Mouse (Mus musculus) stomach, embryonic 15.5 days (tissue): ENCODE measurements at regions not wholly inside any gene's neighbourhood (a gene's known extent, or its start where the extent isn't known, plus 50 kb on each side); places are given as distances from the start of the nearest gene placed in this dataset.

ENCODE experiments used
- ATAC-seq: fragments of 200-750 bp; cut with Nextera tagmentation; 2 replicates; pipeline ENCODE4 v1.8.0; 2017; ENCODE audit warnings: low read depth, moderate number of reproducible peaks, moderate TSS enrichment; ENCODE audit not compliant: insufficient read depth, low FRiP score
- H3K27ac ChIP-seq: fragments of 300-500 bp; sonication (generic); 2 replicates; pipeline ENCODE4 v1.5.1; 2015; ENCODE audit warnings: mild to moderate bottlenecking, inconsistent platforms
- H3K27me3 ChIP-seq: fragments of 300-500 bp; sonication (generic); replicated peaks from 2 replicates; pipeline ENCODE4 v1.6.1; 2015; ENCODE audit warnings: inconsistent platforms
- H3K36me3 ChIP-seq: fragments of 300-500 bp; sonication (generic); 2 replicates; pipeline ENCODE4 v1.6.1; 2015; ENCODE audit warnings: inconsistent platforms
- H3K4me1 ChIP-seq: fragments of 300-500 bp; sonication (generic); 2 replicates; pipeline ENCODE4 v1.6.1; 2015; ENCODE audit warnings: inconsistent platforms
- H3K4me2 ChIP-seq: fragments of 300-500 bp; sonication (generic); 2 replicates; pipeline ENCODE4 v1.6.1; 2015; ENCODE audit warnings: mild to moderate bottlenecking, inconsistent platforms
- H3K4me3 ChIP-seq: fragments of 300-500 bp; sonication (generic); replicated peaks from 2 replicates; pipeline ENCODE4 v1.5.1; 2015; ENCODE audit warnings: inconsistent platforms
- H3K9ac ChIP-seq: fragments of 300-500 bp; sonication (generic); 2 replicates; pipeline ENCODE4 v1.6.1; 2015; ENCODE audit warnings: inconsistent platforms
- H3K9me3 ChIP-seq: fragments of 300-500 bp; sonication (generic); 2 replicates; pipeline ENCODE4 v1.6.1; 2016; ENCODE audit warnings: inconsistent platforms
- WGBS: fragments of 180-500 bp; shearing (Covaris S2); methylation state at CpG from one replicate; pipeline ENCODE4 v1.1.7; 2015; 5-methylcytosine and 5-hydroxymethylcytosine counted together

GRCm38 (mm10) chr13:83041506-83041905, 462.3 kb upstream of the Mef2c start:
- Histone ChIP-seq H3K4me2 (no peak overlapping the region), H3K27ac (no peak overlapping the region), H3K9ac (no peak overlapping the region), H3K36me3 (no peaks in the 10 kb centered on the region), H3K27me3 (no peaks in the 10 kb centered on the region), H3K4me3 (no peak overlapping the region), H3K9me3 (no peaks in the 10 kb centered on the region), H3K4me1 (no peaks in the 10 kb centered on the region)
- ATAC-seq, result no peak
- WGBS, result 64% methylated on average over 1 of the region's 1 CpGs

- 81% methylated on average over 6 of the region's 6 CpGs for WGBS
- Histone ChIP-seq H3K9ac (no peak overlapping the region), H3K4me1 (no peaks in the 10 kb centered on the region), H3K27me3 (no peaks in the 10 kb centered on the region), H3K27ac (no peak overlapping the region), H3K36me3 (no peaks in the 10 kb centered on the region), H3K4me2 (no peak overlapping the region), H3K9me3 (no peaks in the 10 kb centered on the region), H3K4me3 (no peak overlapping the region)
- no peak for ATAC-seq
Measured at GRCm38 (mm10) chr13:83045516-83045915, 458.3 kb upstream of the Mef2c start.

- no peak for ATAC-seq
- Histone ChIP-seq H3K27ac (no peak overlapping the region), H3K9me3 (no peaks in the 10 kb centered on the region)
Measured at GRCm38 (mm10) chr13:83045970-83046369, 457.9 kb upstream of the Mef2c start.

GRCm38 (mm10) chr13:83046571-83047123, 457.2 kb upstream of the Mef2c start:
- Histone ChIP-seq H3K4me2 (no peak overlapping the region), H3K4me1 (no peaks in the 10 kb centered on the region), H3K9me3 (no peaks in the 10 kb centered on the region), H3K4me3 (no peak overlapping the region), H3K27me3 (no peaks in the 10 kb centered on the region), H3K9ac (no peak overlapping the region), H3K27ac (no peak overlapping the region), H3K36me3 (no peaks in the 10 kb centered on the region)
- ATAC-seq, result no peak
- 34% methylated on average over 4 of the region's 4 CpGs for WGBS

More at GRCm38 (mm10) chr13:83045970-83046369, 457.9 kb upstream of the Mef2c start:
- no peaks in the 10 kb centered on the region for H3K27me3 ChIP-seq
- no peak overlapping the region for H3K9ac ChIP-seq
- no peaks in the 10 kb centered on the region for H3K36me3 ChIP-seq
- H3K4me2 ChIP-seq, result no peak overlapping the region
- no peak overlapping the region for H3K4me3 ChIP-seq
- WGBS, result 52% methylated on average over 2 of the region's 2 CpGs
- H3K4me1 ChIP-seq, result no peaks in the 10 kb centered on the region

GRCm38 (mm10) chr13:83055865-83056264, 448.0 kb upstream of the Mef2c start:
- Histone ChIP-seq H3K4me1 (no peaks in the 10 kb centered on the region), H3K4me2 (no peak overlapping the region), H3K9me3 (no peaks in the 10 kb centered on the region), H3K27ac (no peak overlapping the region), H3K9ac (no peak overlapping the region), H3K27me3 (no peaks in the 10 kb centered on the region), H3K36me3 (no peaks in the 10 kb centered on the region), H3K4me3 (no peak overlapping the region)
- WGBS, result 48% methylated on average over 2 of the region's 2 CpGs
- ATAC-seq, result no peak

- no peak for ATAC-seq
- Histone ChIP-seq H3K9me3 (no peaks in the 10 kb centered on the region), H3K4me3 (no peak overlapping the region), H3K4me2 (no peak overlapping the region), H3K36me3 (no peaks in the 10 kb centered on the region), H3K27me3 (no peaks in the 10 kb centered on the region), H3K4me1 (no peaks in the 10 kb centered on the region), H3K9ac (no peak overlapping the region), H3K27ac (no peak overlapping the region)
- WGBS, result 84% methylated on average over 2 of the region's 2 CpGs
Measured at GRCm38 (mm10) chr13:83056415-83056814, 447.4 kb upstream of the Mef2c start.

- H3K9ac ChIP-seq, result no peak overlapping the region
- H3K9me3 ChIP-seq, result no peaks in the 10 kb centered on the region
- ATAC-seq, result no peak
- H3K36me3 ChIP-seq, result no peaks in the 10 kb centered on the region
- H3K27ac ChIP-seq, result no peak overlapping the region
- no peak overlapping the region for H3K4me3 ChIP-seq
- H3K27me3 ChIP-seq, result no peaks in the 10 kb centered on the region
- no peak overlapping the region for H3K4me2 ChIP-seq
- H3K4me1 ChIP-seq, result no peaks in the 10 kb centered on the region
- 54% methylated on average over 5 of the region's 5 CpGs for WGBS
Measured at GRCm38 (mm10) chr13:83064727-83065126, 439.1 kb upstream of the Mef2c start.

GRCm38 (mm10) chr13:83065201-83065600, 438.6 kb upstream of the Mef2c start:
- no peaks in the 10 kb centered on the region for H3K36me3 ChIP-seq
- ATAC-seq, result no peak
- no peak overlapping the region for H3K4me3 ChIP-seq
- no peak overlapping the region for H3K9ac ChIP-seq
- no peak overlapping the region for H3K27ac ChIP-seq
- no peak overlapping the region for H3K4me2 ChIP-seq
- H3K9me3 ChIP-seq, result no peaks in the 10 kb centered on the region
- no peaks in the 10 kb centered on the region for H3K27me3 ChIP-seq
- 84% methylated on average over 3 of the region's 3 CpGs for WGBS
- no peaks in the 10 kb centered on the region for H3K4me1 ChIP-seq

GRCm38 (mm10) chr13:83066115-83066753, 437.6 kb upstream of the Mef2c start:
- no peaks in the 10 kb centered on the region for H3K27me3 ChIP-seq
- H3K4me1 ChIP-seq, result no peaks in the 10 kb centered on the region
- H3K9me3 ChIP-seq, result no peaks in the 10 kb centered on the region
- no peak overlapping the region for H3K9ac ChIP-seq
- no peaks in the 10 kb centered on the region for H3K36me3 ChIP-seq
- 49% methylated on average over 8 of the region's 8 CpGs for WGBS
- no peak overlapping the region for H3K27ac ChIP-seq
- H3K4me3 ChIP-seq, result no peak overlapping the region
- no peak overlapping the region for H3K4me2 ChIP-seq
- ATAC-seq, result no peak

GRCm38 (mm10) chr13:83067496-83067895, 436.3 kb upstream of the Mef2c start:
- no peaks in the 10 kb centered on the region for H3K36me3 ChIP-seq
- no peaks in the 10 kb centered on the region for H3K9me3 ChIP-seq
- WGBS, result 75% methylated on average over 2 of the region's 2 CpGs
- H3K4me2 ChIP-seq, result no peak overlapping the region
- no peak for ATAC-seq
- no peak overlapping the region for H3K4me3 ChIP-seq
- no peaks in the 10 kb centered on the region for H3K4me1 ChIP-seq
- H3K27ac ChIP-seq, result no peak overlapping the region
- H3K9ac ChIP-seq, result no peak overlapping the region
- no peaks in the 10 kb centered on the region for H3K27me3 ChIP-seq

- WGBS, result 78% methylated on average over 1 of the region's 1 CpGs
Measured at GRCm38 (mm10) chr13:83068588-83068987, 435.2 kb upstream of the Mef2c start.

GRCm38 (mm10) chr13:83069293-83069692, 434.5 kb upstream of the Mef2c start:
- no peaks in the 10 kb centered on the region for H3K9me3 ChIP-seq
- no peak overlapping the region for H3K9ac ChIP-seq
- H3K36me3 ChIP-seq, result no peaks in the 10 kb centered on the region
- H3K4me1 ChIP-seq, result no peaks in the 10 kb centered on the region
- no peak overlapping the region for H3K27ac ChIP-seq
- H3K4me3 ChIP-seq, result no peak overlapping the region
- H3K27me3 ChIP-seq, result no peaks in the 10 kb centered on the region
- ATAC-seq, result no peak
- H3K4me2 ChIP-seq, result no peak overlapping the region

More at GRCm38 (mm10) chr13:83068588-83068987, 435.2 kb upstream of the Mef2c start:
- H3K27me3 ChIP-seq, result no peaks in the 10 kb centered on the region
- ATAC-seq, result no peak
- no peaks in the 10 kb centered on the region for H3K9me3 ChIP-seq
- H3K36me3 ChIP-seq, result no peaks in the 10 kb centered on the region
- H3K4me2 ChIP-seq, result no peak overlapping the region
- H3K4me1 ChIP-seq, result no peaks in the 10 kb centered on the region
- no peak overlapping the region for H3K9ac ChIP-seq
- no peak overlapping the region for H3K27ac ChIP-seq
- no peak overlapping the region for H3K4me3 ChIP-seq

- no peak for ATAC-seq
- Histone ChIP-seq H3K27me3 (no peaks in the 10 kb centered on the region), H3K36me3 (no peaks in the 10 kb centered on the region), H3K9me3 (no peaks in the 10 kb centered on the region), H3K4me2 (no peak overlapping the region), H3K4me3 (no peak overlapping the region), H3K4me1 (no peaks in the 10 kb centered on the region), H3K27ac (no peak overlapping the region), H3K9ac (no peak overlapping the region)
- whole genome bisulfite sequencing, result 56% methylated on average over 3 of the region's 3 CpGs
Measured at GRCm38 (mm10) chr13:83072073-83072472, 431.8 kb upstream of the Mef2c start.
